Mouse (Mus musculus): ENCODE measurements around the gene Gprc5a.

GRCm38 (mm10) chr6:135124755-135125380 is 59.4 kb downstream of the Gprc5a start:
- peak; percentile 31 to 96 (median 89) for TF ChIP-seq MYOG (IDR thresholded peaks at IDR 0.05; ENCODE audit: control insufficient read depth in 1 of 3, insufficient read depth in 1 of 3, insufficient read length in 2 of 3, low read depth in 2 of 3)
- TF ChIP-seq MAX (IDR thresholded peaks at IDR 0.05; ENCODE audit: low read depth): no peak
- no peak for TF ChIP-seq E2F4 (IDR thresholded peaks at IDR 0.05; ENCODE audit: insufficient read depth)

Data from myocyte (in vitro differentiated cells).